Mouse (Mus musculus) bone marrow macrophage, adult 2 months (primary cell): Measurements from ENCODE around the gene Nphp4.

ENCODE experiments used
- CTCF ChIP-seq: IDR thresholded peaks from 2 replicates; pipeline ENCODE4 v1.5.1; 2012; ENCODE audit warnings: low read depth, mild to moderate bottlenecking, low read length, moderate library complexity
- POLR2A ChIP-seq: IDR thresholded peaks from 2 replicates; pipeline ENCODE4 v1.6.1; 2012; ENCODE audit warnings: mild to moderate bottlenecking, low read depth, low read length, borderline replicate concordance

GRCm38 (mm10) chr4:152539756-152540155 is 63.2 kb downstream of the Nphp4 start:
- no peak for TF ChIP-seq POLR2A
- no peak for TF ChIP-seq CTCF
